Mouse (Mus musculus) liver, embryonic 16.5 days (tissue): Measurements from ENCODE around the gene Caskin2. TPM values are rescaled to one million over a fixed set of nuclear protein-coding genes. Genes with fewer than 3 reads are reported as not detected.
A peak's percentile ranks its signal among the peaks of the same experiment; 100 is the strongest.

ENCODE experiments used
- ATAC-seq: fragments of 200-750 bp; cut with Nextera tagmentation; 2 replicates; pipeline ENCODE4 v1.8.0; 2017; ENCODE audit warnings: low read depth, mild to moderate bottlenecking, moderate number of reproducible peaks, moderate library complexity
- H3K27ac ChIP-seq: fragments of 300-500 bp; sonication (generic); 2 replicates; pipeline ENCODE4 v1.5.1; 2014; ENCODE audit warnings: mild to moderate bottlenecking, low read length
- H3K27me3 ChIP-seq: fragments of 300-500 bp; sonication (generic); 2 replicates; pipeline ENCODE4 v1.6.1; 2014; ENCODE audit warnings: low read depth, low read length, mixed read lengths; ENCODE audit not compliant: control insufficient read depth, insufficient read depth
- H3K36me3 ChIP-seq: fragments of 300-500 bp; sonication (generic); 2 replicates; pipeline ENCODE4 v1.6.1; 2014; ENCODE audit warnings: mild to moderate bottlenecking; ENCODE audit not compliant: control insufficient read depth, insufficient read depth
- H3K4me1 ChIP-seq: fragments of 300-500 bp; sonication (generic); 2 replicates; pipeline ENCODE4 v1.6.1; 2014; ENCODE audit warnings: low read depth, low read length, mixed read lengths; ENCODE audit not compliant: control insufficient read depth
- H3K4me2 ChIP-seq: fragments of 300-500 bp; sonication (generic); 2 replicates; pipeline ENCODE4 v1.6.1; 2014; ENCODE audit warnings: low read depth, low read length, mixed read lengths
- H3K4me3 ChIP-seq: fragments of 300-500 bp; sonication (generic); 2 replicates; pipeline ENCODE4 v1.5.1; 2014; ENCODE audit warnings: low read depth, mild to moderate bottlenecking, low read length
- H3K9ac ChIP-seq: fragments of 300-500 bp; sonication (generic); 2 replicates; pipeline ENCODE4 v1.6.1; 2014; ENCODE audit warnings: low read depth, low read length
- H3K9me3 ChIP-seq: fragments of 300-500 bp; sonication (generic); replicated peaks from 2 replicates; pipeline ENCODE4 v1.6.1; 2016; ENCODE audit warnings: low read length; ENCODE audit not compliant: control insufficient read depth
- WGBS: fragments of 180-500 bp; shearing (Covaris S2); extraction: QIAGEN DNeasy Blood & Tissue Kit; methylation state at CpG from one replicate; pipeline ENCODE4 v1.1.7; 2014; ENCODE audit not compliant: insufficient replicate concordance; 5-methylcytosine and 5-hydroxymethylcytosine counted together
- polyA plus RNA-seq: library from polyadenylated mRNA; unstranded; fragments of >200 nt; fragmentation: Nextera tagmentation; extraction: Ambion mirVana; gene quantifications from 2 replicates; pipeline ENCODE4 v1.2.1, GENCODE M21; 2015

Gene Caskin2
- polyA plus RNA-seq, 1 experiment from 2014 or later, result 6.1 TPM

- H3K9ac ChIP-seq, result no peak overlapping the region
Measured at GRCm38 (mm10) chr11:115834033-115834432, 20.6 kb upstream of the Caskin2 start.

GRCm38 (mm10) chr11:115833021-115833513, 19.6 kb upstream of the Caskin2 start:
- Histone ChIP-seq H3K9ac (no peak overlapping the region), H3K4me2 (peak overlapping the region; percentile 6; the same call in 1 of the 2 replicates), H3K9me3 (no peaks in the 10 kb centered on the region), H3K4me1 (peaks cover 37% of the 10 kb centered on the region), H3K27ac (peak overlapping the region; percentile 86), H3K27me3 (no peaks in the 10 kb centered on the region), H3K4me3 (no peak overlapping the region), H3K36me3 (no peaks in the 10 kb centered on the region)
- WGBS, result 38% methylated on average over 8 of the region's 8 CpGs
- peak; percentile 27 for ATAC-seq

More at GRCm38 (mm10) chr11:115834033-115834432, 20.6 kb upstream of the Caskin2 start:
- Histone ChIP-seq H3K4me1 (peaks cover 37% of the 10 kb centered on the region), H3K4me2 (no peak overlapping the region), H3K27me3 (no peaks in the 10 kb centered on the region), H3K4me3 (no peak overlapping the region), H3K9me3 (no peaks in the 10 kb centered on the region), H3K36me3 (no peaks in the 10 kb centered on the region), H3K27ac (peak overlapping the region; percentile 86)
- 67% methylated on average over 6 of the region's 6 CpGs for WGBS
- no peak for ATAC-seq

- peak overlapping the region; percentile 86 for H3K27ac ChIP-seq
- peaks cover 37% of the 10 kb centered on the region for H3K4me1 ChIP-seq
- ATAC-seq, result peak; percentile 74
- WGBS, result 53% methylated on average over 8 of the region's 8 CpGs
- no peaks in the 10 kb centered on the region for H3K9me3 ChIP-seq
- no peak overlapping the region for H3K9ac ChIP-seq
- H3K4me3 ChIP-seq, result no peak overlapping the region
- H3K4me2 ChIP-seq, result peak overlapping the region; percentile 45
- H3K27me3 ChIP-seq, result no peaks in the 10 kb centered on the region
- H3K36me3 ChIP-seq, result no peaks in the 10 kb centered on the region
Measured at GRCm38 (mm10) chr11:115832523-115832922, 19.1 kb upstream of the Caskin2 start.

DNA sequence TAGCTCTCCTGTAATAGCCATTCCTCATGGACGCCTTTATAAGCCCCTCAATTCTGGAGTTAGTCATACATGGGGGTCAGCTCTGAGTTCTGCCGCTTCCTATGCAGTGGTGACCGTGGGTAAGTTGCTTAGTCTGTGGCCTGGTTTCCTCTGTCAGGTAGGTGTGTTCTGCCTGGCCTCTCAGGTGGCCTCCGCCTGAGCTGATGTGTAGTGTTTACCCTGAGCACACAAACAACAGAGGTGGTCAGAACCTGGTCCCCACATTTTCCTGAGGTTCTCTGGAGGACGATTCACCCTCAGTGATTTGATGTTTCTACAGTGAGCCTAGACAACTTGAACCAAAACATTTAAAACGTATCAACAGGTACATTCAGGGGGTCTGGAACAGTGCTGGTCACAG, 18.6 kb upstream of the Caskin2 start:
- Histone ChIP-seq H3K27me3 (no peaks in the 10 kb centered on the region), H3K9me3 (no peaks in the 10 kb centered on the region), H3K9ac (peak overlapping the region; percentile 40; the same call in 1 of the 2 replicates), H3K4me1 (peaks cover 42% of the 10 kb centered on the region), H3K4me3 (peak overlapping the region; percentile 12; the same call in 1 of the 2 replicates), H3K4me2 (peak overlapping the region; percentile 45), H3K36me3 (no peaks in the 10 kb centered on the region), H3K27ac (peak overlapping the region; percentile 86)
- ATAC-seq, result peak; percentile 72
- WGBS, result 56% methylated on average over 6 of the region's 6 CpGs

DNA sequence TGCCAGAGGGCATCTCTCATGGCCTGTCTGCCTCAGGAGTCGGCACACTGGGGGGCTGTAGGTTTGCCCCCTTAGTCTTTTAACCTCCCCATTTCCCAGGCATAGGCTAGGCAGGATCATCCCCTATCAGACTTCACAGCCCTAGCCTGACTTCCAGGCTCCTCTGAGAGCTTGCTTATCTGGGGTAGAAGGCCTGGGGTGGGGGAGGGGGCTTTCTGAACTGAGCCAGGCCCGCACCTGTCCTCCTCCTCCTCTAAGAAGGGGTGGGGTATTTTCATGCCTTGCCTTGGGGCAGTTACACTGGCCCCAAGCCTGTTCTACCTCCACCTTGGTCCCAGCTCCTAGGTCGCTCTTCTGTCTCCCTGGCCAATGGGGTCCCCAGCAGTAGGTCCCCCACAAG, 18.1 kb upstream of the Caskin2 start:
- peak; percentile 24 for ATAC-seq
- H3K9me3 ChIP-seq, result no peaks in the 10 kb centered on the region
- no peaks in the 10 kb centered on the region for H3K36me3 ChIP-seq
- WGBS, result 31% methylated on average over 3 of the region's 3 CpGs
- peak overlapping the region; percentile 86 for H3K27ac ChIP-seq
- H3K4me2 ChIP-seq, result peak overlapping the region; percentile 45
- H3K4me1 ChIP-seq, result peaks cover 42% of the 10 kb centered on the region
- peak overlapping the region; percentile 40; the same call in 1 of the 2 replicates for H3K9ac ChIP-seq
- peak overlapping the region; percentile 12 for H3K4me3 ChIP-seq
- H3K27me3 ChIP-seq, result no peaks in the 10 kb centered on the region

- 46% methylated on average over 25 of the region's 25 CpGs for WGBS
- Histone ChIP-seq H3K4me2 (peak overlapping the region; percentile 45), H3K4me3 (peak overlapping the region; percentile 12; the same call in 1 of the 2 replicates), H3K36me3 (no peaks in the 10 kb centered on the region), H3K27ac (peak overlapping the region; percentile 86), H3K4me1 (peaks cover 42% of the 10 kb centered on the region), H3K9me3 (no peaks in the 10 kb centered on the region), H3K27me3 (no peaks in the 10 kb centered on the region), H3K9ac (peak overlapping the region; percentile 25; the same call in 1 of the 2 replicates)
- ATAC-seq, result no peak
Measured at GRCm38 (mm10) chr11:115830550-115831325, 17.3 kb upstream of the Caskin2 start.

GRCm38 (mm10) chr11:115829036-115829435, 15.6 kb upstream of the Caskin2 start:
- Histone ChIP-seq H3K4me2 (no peak overlapping the region), H3K27me3 (no peaks in the 10 kb centered on the region), H3K4me3 (no peak overlapping the region), H3K4me1 (peaks cover 51% of the 10 kb centered on the region), H3K36me3 (no peaks in the 10 kb centered on the region), H3K27ac (no peak overlapping the region), H3K9ac (no peak overlapping the region), H3K9me3 (no peaks in the 10 kb centered on the region)
- no peak for ATAC-seq
- 44% methylated on average over 4 of the region's 4 CpGs for WGBS

GRCm38 (mm10) chr11:115827624-115828023, 14.2 kb upstream of the Caskin2 start:
- 64% methylated on average over 6 of the region's 6 CpGs for WGBS
- Histone ChIP-seq H3K4me2 (no peak overlapping the region), H3K36me3 (no peaks in the 10 kb centered on the region), H3K9me3 (no peaks in the 10 kb centered on the region), H3K4me1 (peaks cover 43% of the 10 kb centered on the region), H3K27ac (no peak overlapping the region), H3K9ac (no peak overlapping the region), H3K4me3 (no peak overlapping the region), H3K27me3 (no peaks in the 10 kb centered on the region)
- no peak for ATAC-seq

- no peak overlapping the region for H3K4me3 ChIP-seq
- WGBS, result 63% methylated on average over 5 of the region's 5 CpGs
- H3K9ac ChIP-seq, result no peak overlapping the region
- no peaks in the 10 kb centered on the region for H3K9me3 ChIP-seq
- peaks cover 35% of the 10 kb centered on the region for H3K4me1 ChIP-seq
- no peak for ATAC-seq
- H3K36me3 ChIP-seq, result no peaks in the 10 kb centered on the region; the same call in 1 of the 2 replicates
- H3K27me3 ChIP-seq, result no peaks in the 10 kb centered on the region
- no peak overlapping the region for H3K4me2 ChIP-seq
- H3K27ac ChIP-seq, result no peak overlapping the region
Measured at GRCm38 (mm10) chr11:115826487-115826886, 13.0 kb upstream of the Caskin2 start.
